Mouse (Mus musculus): ENCODE measurements around the gene Dop1b.
A peak's percentile ranks its signal among the peaks of the same experiment; 100 is the strongest.

The Dop1b gene

GRCm38 (mm10) chr16:93712966-93713365, 1.3 kb downstream of the Dop1b start:
- no peak for DNase-seq (ENCODE audit: low read depth, low spot score)

DNA sequence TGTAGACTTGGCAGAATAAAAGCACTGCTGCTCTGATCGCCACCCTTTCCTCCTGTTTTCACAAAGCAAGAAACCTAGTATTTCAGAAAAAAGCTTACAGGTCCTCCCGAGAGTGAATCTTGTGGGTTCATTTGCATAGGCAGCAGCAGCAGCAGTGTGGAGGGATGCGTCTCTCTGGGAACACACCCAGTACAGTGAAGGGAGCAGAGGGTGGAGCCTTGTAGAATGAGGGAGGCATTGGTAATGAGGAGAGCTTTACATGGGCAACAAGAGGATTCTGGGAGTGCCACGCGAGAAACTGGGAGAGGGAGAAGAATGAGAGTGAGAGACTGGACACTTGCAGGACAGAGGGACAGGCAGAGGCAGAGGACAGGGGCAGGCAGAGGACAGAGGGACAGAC, 2.7 kb downstream of the Dop1b start:
- no peak for DNase-seq (ENCODE audit: low read depth, low spot score)

- no peak for DNase-seq (ENCODE audit: low read depth, low spot score)
These were observed 4.1 kb downstream of the Dop1b start for GRCm38 (mm10) chr16:93715826-93716225.

GRCm38 (mm10) chr16:93717299-93717703, 5.6 kb downstream of the Dop1b start:
- peak; percentile 23 for DNase-seq (ENCODE audit: low read depth, low spot score)

DNA sequence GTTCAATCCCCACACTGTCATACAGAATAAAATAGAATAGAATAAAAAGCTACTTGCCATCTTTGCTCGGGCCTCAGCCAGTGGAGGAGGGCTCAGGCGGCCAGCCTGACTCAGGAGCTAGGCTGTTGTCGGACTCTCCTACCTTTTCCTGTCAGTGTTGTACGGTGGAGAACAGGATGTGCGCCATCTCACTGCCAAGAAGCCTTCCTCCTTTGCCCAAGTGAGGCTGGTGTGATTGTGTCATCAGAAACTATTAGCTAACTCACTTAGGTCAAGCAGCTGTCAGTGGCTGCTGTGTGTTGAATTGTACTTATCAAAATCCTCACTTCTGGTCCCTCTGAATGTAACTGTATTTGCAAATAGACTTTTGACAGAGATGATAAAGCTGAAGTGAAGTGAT, 10.1 kb downstream of the Dop1b start:
- no peak for DNase-seq (ENCODE audit: low read depth, low spot score)

DNA sequence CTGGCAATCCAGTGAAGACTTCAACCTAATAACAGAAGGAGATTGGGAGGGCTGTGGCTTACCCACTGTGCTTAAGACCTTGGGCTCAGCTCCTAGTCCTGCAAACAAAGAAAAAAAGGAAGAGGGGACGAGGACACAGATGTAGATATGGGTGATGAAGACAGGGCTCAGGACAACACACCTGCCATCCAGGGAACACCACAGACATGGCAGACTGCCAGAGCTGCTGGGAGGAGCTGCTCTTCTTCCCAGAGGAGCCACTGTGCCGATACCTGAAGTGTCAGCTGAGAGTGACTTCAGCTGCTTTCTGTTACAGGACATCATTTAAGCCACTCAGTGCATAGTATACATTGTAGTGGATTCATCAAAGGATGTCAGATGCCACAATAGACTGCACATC, 10.8 kb downstream of the Dop1b start:
- DNase-seq (ENCODE audit: low read depth, low spot score) = no peak

DNA sequence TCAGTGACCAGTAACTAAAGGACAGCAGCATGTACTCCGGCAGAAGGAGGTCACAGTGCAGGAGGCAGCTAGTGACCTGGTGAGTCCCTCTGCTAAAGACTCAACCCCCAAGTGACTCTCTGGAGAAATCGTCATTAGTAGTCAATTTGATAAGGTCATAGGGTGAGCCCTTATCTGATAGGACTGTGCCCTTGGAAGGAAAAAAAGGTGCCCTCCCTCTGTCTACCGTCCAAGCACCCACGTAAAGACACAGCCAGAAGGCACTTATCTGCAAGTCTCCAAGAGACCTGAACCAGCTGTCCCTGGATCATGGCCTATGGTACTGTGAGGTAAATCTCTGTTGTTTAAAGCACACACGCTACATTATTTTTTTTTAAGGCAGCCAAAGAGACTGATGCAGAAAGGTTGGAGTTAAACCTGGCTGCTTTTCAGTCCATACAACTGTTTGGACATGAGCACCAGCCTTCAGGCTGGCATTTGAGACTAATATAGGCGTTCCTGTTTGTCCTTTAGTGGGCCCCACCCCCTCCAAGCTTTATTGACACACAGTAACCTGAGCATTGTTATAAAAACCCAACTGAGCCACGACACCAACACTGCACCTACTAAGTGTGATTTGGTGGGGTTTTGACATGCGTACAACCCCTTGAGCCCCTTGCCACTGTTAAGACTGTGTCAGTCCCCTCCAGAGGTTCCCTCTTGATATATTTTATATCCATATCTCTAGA, 13.9 kb downstream of the Dop1b start:
- no peak for DNase-seq (ENCODE audit: low read depth, low spot score)

DNA sequence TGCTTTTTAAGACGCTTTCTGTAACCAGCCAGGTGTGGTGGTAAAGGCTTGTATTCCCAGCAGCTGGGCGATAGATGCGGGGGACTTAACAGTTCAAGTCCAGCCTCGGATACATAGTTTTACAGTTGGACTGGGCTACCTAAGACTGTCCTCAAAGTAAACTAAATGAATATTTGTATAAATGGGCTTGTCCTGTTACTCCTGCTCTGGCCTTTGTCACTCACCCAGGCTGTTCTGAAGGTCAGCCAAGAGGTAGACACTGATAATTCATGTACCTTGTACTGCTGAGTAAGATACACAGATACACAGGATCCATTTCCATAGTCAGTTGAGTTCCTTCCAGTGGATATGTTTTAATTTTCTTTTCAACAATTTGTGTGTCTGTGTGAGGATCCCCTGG, 14.5 kb downstream of the Dop1b start:
- no peak for DNase-seq (ENCODE audit: low read depth, low spot score)

DNA sequence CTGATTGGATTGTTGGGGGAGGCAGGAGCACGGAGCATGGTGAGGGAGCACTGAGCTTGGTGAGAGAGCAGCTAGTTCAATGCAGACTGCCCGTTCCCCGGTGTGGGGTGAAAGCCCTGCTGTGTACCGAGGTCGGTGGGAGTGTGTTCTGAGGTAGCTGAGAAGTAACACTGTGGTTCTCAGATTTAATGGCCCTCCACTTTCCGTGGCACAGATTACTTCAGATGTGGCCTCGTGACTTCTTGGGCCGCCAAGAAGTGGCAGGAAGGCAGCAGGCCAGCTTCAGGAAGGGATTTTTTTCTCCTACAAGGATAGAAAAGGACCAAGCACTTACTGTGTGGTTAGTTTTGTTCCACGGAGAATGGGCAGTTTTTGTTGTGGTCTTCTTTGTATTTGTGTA, 17.0 kb downstream of the Dop1b start:
- no peak for DNase-seq (ENCODE audit: low read depth, low spot score)

DNA sequence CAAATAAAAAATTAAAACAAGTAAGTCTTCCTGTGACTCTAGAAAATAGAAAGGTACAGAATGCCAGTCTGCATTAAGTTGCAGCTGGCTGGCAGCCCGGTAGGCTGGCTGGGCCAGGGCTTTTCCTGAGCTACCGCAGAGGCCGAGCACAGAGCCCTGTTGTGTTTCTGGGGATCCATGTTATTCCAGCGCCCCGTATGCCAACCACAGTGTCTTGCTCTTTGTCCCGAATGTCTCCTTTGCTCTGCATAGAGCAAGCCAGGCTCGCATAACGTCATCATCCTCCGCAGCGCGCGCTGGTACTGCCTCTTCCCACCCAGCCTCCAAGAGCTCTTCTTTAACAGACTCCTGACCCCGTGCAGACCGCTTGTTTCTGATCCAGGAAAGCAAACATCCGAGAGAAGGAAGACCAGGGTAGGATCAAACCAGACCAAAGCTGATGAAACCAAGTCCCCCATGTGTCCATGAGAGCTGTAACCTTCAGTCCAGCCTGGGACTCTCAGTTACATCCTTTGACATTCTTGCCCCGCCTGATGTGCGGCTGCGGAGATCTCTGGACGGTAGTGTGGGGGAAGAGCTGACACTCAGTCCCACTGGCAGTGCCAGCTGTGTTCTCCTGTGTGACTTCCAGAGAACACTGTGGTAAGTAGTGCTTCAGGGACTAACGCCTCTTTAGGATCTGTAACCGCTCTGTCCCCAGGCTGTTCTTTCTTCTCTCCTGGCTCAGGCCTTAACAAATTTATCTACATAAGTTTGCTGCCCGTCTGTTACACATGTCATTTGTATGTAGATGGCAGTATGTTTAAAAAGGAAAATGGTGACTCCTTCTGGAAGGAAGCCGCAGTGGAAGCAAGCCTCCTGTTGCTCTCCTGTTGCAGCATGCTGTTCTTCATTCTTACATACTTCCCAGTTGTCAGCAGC, 18.4 kb downstream of the Dop1b start:
- no peak for DNase-seq (ENCODE audit: low read depth, low spot score)

GRCm38 (mm10) chr16:93731310-93731709, 19.6 kb downstream of the Dop1b start:
- DNase-seq (ENCODE audit: low read depth, low spot score) = no peak

DNA sequence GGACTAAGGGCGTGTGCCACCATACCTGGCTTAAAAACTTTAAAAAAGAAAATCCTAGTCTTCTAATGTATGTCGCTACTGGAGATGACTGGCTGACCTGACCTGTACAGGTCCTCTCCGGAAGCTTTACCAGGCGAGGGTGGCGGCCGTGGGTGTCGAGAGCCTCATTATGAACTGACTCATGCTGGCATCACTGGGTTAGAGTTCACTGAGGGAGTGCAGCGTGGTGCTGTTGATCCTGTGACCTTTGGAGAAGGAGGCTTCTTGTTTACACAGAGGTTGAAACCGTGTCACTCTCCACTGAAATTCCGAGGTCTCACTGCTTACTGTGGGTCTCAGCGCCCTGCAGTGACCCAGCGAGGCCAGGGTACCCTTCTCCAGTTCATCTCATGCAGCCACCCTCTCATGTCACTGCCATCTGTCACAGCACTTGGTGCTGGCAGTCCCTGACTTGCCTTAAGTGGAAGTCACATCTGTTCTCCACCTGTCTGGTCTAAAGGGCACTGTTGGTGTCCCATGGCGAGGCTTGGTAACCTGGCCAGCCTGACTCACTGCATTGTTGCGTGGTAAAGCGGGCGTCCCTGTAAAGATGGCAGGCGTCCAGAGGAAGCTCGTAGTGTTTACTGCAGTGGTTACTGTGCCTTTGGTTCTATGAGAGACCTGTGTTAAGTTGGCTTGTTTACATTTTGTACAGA, 21.3 kb downstream of the Dop1b start:
- DNase-seq (ENCODE audit: low read depth, low spot score) = peak; percentile 71

DNA sequence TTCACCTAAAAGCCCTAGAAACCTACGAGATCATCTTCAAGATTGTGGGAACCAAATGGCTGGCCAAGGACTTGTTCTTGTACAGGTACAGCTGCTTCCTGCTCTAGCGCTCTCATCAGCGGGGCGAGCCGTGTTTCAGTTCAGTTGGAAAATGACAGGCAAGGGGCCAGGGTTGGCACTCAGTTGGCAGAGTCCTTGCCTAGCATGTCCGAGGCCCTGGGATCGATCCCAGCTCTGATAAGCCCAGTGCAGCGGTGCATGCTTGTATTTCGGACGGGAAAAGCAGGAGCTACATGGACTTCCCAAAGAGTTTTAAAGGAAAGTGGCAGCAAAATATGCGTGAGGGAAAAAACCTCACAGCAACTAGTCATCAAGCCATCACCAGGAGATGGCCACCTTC, 27.5 kb downstream of the Dop1b start:
- DNase-seq (ENCODE audit: low read depth, low spot score) = no peak

DNA sequence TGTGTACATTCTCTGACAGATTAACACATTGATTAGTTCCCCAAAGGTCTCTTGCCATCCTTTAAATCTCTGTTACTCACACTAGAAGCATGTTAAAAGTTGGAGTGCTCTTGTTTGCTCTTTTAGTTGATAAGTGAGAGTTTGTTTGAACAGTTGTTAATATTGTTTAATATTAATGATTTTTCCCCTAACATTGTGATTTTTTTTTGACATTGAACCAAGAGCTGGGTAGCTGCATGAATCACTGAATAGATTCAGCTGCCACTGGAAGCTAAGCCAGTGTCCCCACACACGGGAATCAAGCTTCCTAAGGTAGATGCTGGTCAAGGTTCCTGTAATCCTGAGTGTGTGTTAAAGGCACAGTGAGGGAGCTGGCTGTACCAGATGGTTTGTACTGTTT, 31.2 kb downstream of the Dop1b start:
- no peak for DNase-seq (ENCODE audit: low read depth, low spot score)

GRCm38 (mm10) chr16:93744049-93744490, 32.4 kb downstream of the Dop1b start:
- peak; percentile 37 for DNase-seq (ENCODE audit: low read depth, low spot score)

DNA sequence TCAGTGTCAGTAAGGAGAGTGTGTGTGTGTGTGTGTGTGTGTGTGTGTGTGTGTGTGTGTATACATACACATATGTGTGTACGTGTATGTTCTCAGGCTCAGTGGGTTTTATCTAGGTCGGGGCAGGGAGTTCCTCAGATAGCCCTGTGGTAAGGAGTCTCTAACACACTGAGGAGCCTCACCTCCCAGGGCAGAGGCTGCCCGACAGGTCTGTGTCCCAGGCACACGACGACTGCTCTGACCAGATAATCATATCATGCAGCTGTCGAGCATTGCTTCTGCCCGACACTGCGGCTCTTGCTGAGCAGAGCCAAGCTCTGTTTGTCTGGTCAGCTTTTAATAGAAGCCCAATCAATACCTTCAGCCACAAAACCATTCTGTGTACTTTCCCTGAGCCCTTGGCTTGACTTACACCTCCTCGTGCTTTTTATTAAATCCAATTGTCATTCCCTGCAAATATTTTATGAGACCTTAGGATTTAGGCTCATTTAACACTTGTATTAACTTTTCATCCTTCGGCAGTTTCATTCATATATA, 33.2 kb downstream of the Dop1b start:
- DNase-seq (ENCODE audit: low read depth, low spot score) = no peak

- DNase-seq (ENCODE audit: low read depth, low spot score) = peak; percentile 40
These were observed 34.7 kb downstream of the Dop1b start for GRCm38 (mm10) chr16:93746397-93746796.

- no peak for DNase-seq (ENCODE audit: low read depth, low spot score)
These were observed 35.3 kb downstream of the Dop1b start for GRCm38 (mm10) chr16:93746957-93747356.

DNA sequence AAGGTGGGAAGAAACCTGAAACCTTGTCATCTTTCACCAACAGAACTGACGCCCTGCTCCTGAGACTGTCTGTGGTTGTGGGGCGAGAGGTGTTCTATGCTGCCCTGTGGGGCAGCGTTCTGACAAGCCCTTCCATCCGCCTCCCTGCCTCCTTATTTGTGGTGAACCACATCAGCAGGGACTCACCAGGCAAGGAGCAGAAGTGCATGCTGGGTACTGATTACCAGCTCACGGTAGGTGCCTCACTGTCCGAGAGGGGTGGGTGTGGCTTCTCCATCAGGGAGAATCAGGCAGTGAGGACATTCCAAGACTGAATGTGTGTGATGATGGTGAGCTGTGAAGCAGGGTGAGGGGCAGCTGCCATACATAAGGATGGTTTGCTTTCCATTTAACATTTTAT, 35.7 kb downstream of the Dop1b start:
- no peak for DNase-seq (ENCODE audit: low read depth, low spot score)

GRCm38 (mm10) chr16:93749147-93749910, 37.6 kb downstream of the Dop1b start:
- DNase-seq (ENCODE audit: low read depth, low spot score) = no peak

DNA sequence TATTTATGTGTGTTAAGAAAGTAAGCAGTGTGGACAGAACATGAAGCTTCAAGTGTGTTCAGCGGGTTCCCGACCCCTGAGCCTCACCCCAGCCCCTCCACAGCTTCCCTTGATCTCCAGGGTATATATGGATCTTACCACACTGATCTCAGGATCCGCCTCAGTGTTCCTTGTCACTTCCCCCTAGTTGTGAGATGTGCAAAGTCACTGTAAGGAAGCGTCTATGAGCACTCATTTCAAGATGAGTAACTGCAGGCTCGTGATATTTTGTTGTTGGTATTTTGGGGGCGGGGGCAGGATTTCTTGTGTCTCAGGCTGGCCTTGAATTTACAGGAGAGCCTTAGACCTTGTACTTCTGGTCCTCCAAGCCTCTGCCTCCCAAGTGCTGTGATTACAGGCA, 38.8 kb downstream of the Dop1b start:
- DNase-seq (ENCODE audit: low read depth, low spot score) = no peak
